ENCODE assay signal across 16 mouse cellular contexts in genomic region chr5:116269212-116270145, GRCm38 (mm10). TPM values are rescaled to one million over a fixed set of nuclear protein-coding genes. Genes with fewer than 3 reads are reported as not detected.
DNase-seq lines count a peak whose midpoint lies in the region; ATAC-seq lines count a peak whose summit lies in the region.
"Had no signal": no experiment of that assay in that cellular context is flagged by ENCODE, and none has a peak within 500 bp of the region (broad histone marks: within the 10 kb centered on the region; RNA-seq: fewer than 3 reads in every experiment).

No protein-coding gene starts in this region.

- no peaks in the 10 kb centered on the region for H3K4me1 ChIP-seq in kidney, embryonic 14.5 days (ENCODE audit: control insufficient read depth, insufficient read depth, low read length)
- peaks cover 3% of the 10 kb centered on the region; the same call in 1 of the 2 replicates for H3K4me1 ChIP-seq in neural tube, embryonic 14.5 days (ENCODE audit: control insufficient read depth, insufficient read depth, low read length)

- DNase-seq in cerebellum, postnatal 14 days = peak; percentile 46 to 47
- no peak for DNase-seq in cerebellum, postnatal 25 days
- DNase-seq in kidney, postnatal 36 days = no peak
- no peak for DNase-seq in neural tube, embryonic 10.5 days (ENCODE audit: extremely low spot score, low spot score)
- DNase-seq in right cerebral cortex, postnatal 25 days = no peak
- DNase-seq: adrenal gland, adult 2 months; cerebellum, adult 2 months; heart, adult 18-20 months; kidney, adult 18-20 months; lung, postnatal 14 days had no signal

- 69% methylated on average over 17 of the region's 17 CpGs for WGBS in kidney, embryonic 14.5 days
- WGBS in neural tube, embryonic 14.5 days = 53% methylated on average over 17 of the region's 17 CpGs

- no peak overlapping the region for H3K4me2 ChIP-seq in kidney, embryonic 14.5 days (replicated peaks; ENCODE audit: low read depth, low read length)
- no peak overlapping the region for H3K4me2 ChIP-seq in neural tube, embryonic 14.5 days (ENCODE audit: low read depth, low read length)
- H3K4me2 ChIP-seq: liver, embryonic 11.5 days had no signal

- H3K36me3 ChIP-seq in kidney, embryonic 14.5 days (ENCODE audit: control insufficient read depth, insufficient read depth, low read length) = no peaks in the 10 kb centered on the region
- no peaks in the 10 kb centered on the region for H3K36me3 ChIP-seq in neural tube, embryonic 14.5 days (ENCODE audit: control insufficient read depth, insufficient read depth, low read length)

- no peak overlapping the region for H3K9ac ChIP-seq in kidney, embryonic 14.5 days (ENCODE audit: low read depth, low read length)
- no peak overlapping the region for H3K9ac ChIP-seq in neural tube, embryonic 14.5 days (replicated peaks; ENCODE audit: low read depth, low read length)

- no peaks in the 10 kb centered on the region for H3K27me3 ChIP-seq in kidney, embryonic 14.5 days (ENCODE audit: control insufficient read depth, insufficient read depth, low read length)
- no peaks in the 10 kb centered on the region for H3K27me3 ChIP-seq in neural tube, embryonic 14.5 days (ENCODE audit: control insufficient read depth, insufficient read depth, low read length)

- H3K4me3 ChIP-seq in kidney, embryonic 14.5 days (ENCODE audit: low read length) = no peak overlapping the region
- no peak overlapping the region for H3K4me3 ChIP-seq in neural tube, embryonic 14.5 days (ENCODE audit: low read depth, low read length)
- H3K4me3 ChIP-seq: erythroblast, embryonic 14.5 days; layer of hippocampus, adult 2 months had no signal

- H3K27ac ChIP-seq in kidney, embryonic 14.5 days (ENCODE audit: low read depth, low read length) = no peak overlapping the region
- no peak overlapping the region for H3K27ac ChIP-seq in neural tube, embryonic 14.5 days (ENCODE audit: low read depth, low read length)
- H3K27ac ChIP-seq: layer of hippocampus, adult 2 months had no signal

- 0 out of 2 replicates have a peak, but pooled peaks have one; percentile 54 for ATAC-seq in kidney, embryonic 14.5 days (ENCODE audit: low FRiP score, low TSS enrichment)
- ATAC-seq in neural tube, embryonic 14.5 days (ENCODE audit: low read depth) = 0 out of 2 replicates have a peak, but pooled peaks have one; percentile 31
- no peak for ATAC-seq in frontal cortex, adult (ENCODE audit: low TSS enrichment)

- H3K9me3 ChIP-seq in kidney, embryonic 14.5 days (ENCODE audit: control insufficient read depth, low read length) = no peaks in the 10 kb centered on the region
- no peaks in the 10 kb centered on the region for H3K9me3 ChIP-seq in neural tube, embryonic 14.5 days (ENCODE audit: control insufficient read depth, low read length)

RNA-seq across cellular contexts. Expression of gene Ccdc60, which starts 19.3 kb away (rescaled TPM):
- 0.47 and 0.55 TPM in 2 replicates for polyA plus RNA-seq in kidney, embryonic 14.5 days (2014; fragmentation: Nextera tagmentation; extraction: Ambion mirVana)
- polyA plus RNA-seq in neural tube, embryonic 14.5 days (2014; fragmentation: Nextera tagmentation; extraction: Ambion mirVana) = 1.2 and 1.7 TPM in 2 replicates
- polyA plus RNA-seq: adrenal gland, adult 2 months; erythroblast, embryonic 14.5 days had no signal

Comparison
In these comparisons a context has a peak if more than half of its experiments do, and no peak if none do; other contexts are left out.
1. DNase-seq: peak in cerebellum, postnatal 14 days (2 of 2); none in cerebellum, postnatal 25 days (0 of 2), kidney, postnatal 36 days (0 of 2), neural tube, embryonic 10.5 days (single experiment) and right cerebral cortex, postnatal 25 days (single experiment).